Mouse (Mus musculus) lung, postnatal 25 days (tissue): ENCODE measurements around the gene Tceanc2.

ENCODE experiments used
- DNase-seq: peaks from one replicate; pipeline ENCODE4 v3.0.0; 2022; ENCODE audit warnings: low spot score

Gene Tceanc2

DNA sequence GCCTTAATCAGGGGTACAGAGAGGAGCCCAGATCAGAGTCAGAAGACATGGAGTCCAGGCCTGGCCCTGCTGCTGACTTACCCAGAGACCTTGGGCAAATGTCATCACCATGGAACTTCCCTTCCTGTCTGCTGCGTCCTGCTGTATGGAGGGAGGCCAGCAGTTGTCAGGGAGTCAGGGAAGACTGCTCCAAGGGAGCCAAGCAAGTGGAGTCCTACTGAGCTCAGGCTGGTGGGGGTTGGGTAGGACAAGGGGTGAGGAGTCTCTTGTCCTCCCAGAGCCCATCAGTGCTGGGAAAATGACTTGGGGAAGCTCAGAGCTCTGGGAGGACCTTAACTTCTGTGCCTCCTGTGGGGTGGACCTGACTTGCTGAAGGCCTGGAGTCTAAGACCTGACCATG, 94.6 kb downstream of the Tceanc2 start:
- DNase-seq: no peak
